Mouse (Mus musculus) CD4-positive, CD25-positive, alpha-beta regulatory T cell (primary cell): Measurements from ENCODE around the gene Olfr917. TPM values are rescaled to one million over a fixed set of nuclear protein-coding genes. Genes with fewer than 3 reads are reported as not detected.

Experiments used
- polyA plus RNA-seq: library from polyadenylated mRNA; unstranded; fragments of 100-300 nt; shearing (Covaris generic); gene quantifications from one replicate; pipeline ENCODE4 v1.2.1, GENCODE M21; 2017

Olfr917 gene
- not detected for polyA plus RNA-seq

DNA sequence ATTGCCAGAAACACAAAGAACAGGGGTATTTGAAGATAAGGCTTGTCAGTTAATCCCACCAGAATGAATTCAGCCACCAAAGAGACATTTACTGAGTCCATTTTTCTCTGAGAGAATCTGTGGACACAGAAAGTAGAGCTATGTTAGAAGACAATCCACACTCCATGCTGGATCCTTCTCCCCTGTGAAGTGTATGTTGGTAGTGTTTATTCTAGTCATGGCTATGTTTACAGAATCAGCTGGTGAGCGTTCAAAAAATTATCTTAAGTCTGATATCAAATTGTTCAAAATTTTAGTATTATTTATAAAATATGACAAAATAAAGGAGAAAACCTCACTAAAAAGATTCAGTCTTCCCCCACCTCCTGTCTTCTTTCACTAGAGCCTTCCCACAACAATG is at the start of gene Olfr917:
Gene Olfr917, minus strand, starts transcription at position 101 of the 400 bp plus-strand sequence.

GRCm38 (mm10) chr9:38674501-38674900 is 8.9 kb upstream of the Olfr917 start, which contains the start of gene Olfr918:
Gene Olfr918, minus strand, starts transcription at chr9:38674601.

GRCm38 (mm10) chr9:38659775-38660174 is 5.9 kb downstream of the Olfr917 start, which contains the start of gene Olfr916:
Gene Olfr916, minus strand, starts transcription at chr9:38659875.

Other genes with a start within 250 kb of the Olfr917 start
- gene Olfr901, start 236.4 kb downstream of the Olfr917 start, polyA plus RNA-seq, result not detected
- gene Olfr902, start 218.2 kb downstream of the Olfr917 start, polyA plus RNA-seq, result not detected
- 0.07 TPM for gene Olfr904, start 202.7 kb downstream of the Olfr917 start, polyA plus RNA-seq
- gene Olfr905, start 194.7 kb downstream of the Olfr917 start, polyA plus RNA-seq, result 0.14 TPM
- not detected for gene Olfr906, start 178.8 kb downstream of the Olfr917 start, polyA plus RNA-seq
- not detected for gene Olfr907, start 170.0 kb downstream of the Olfr917 start, polyA plus RNA-seq
- gene Olfr911-ps1, start 144.3 kb downstream of the Olfr917 start, polyA plus RNA-seq, result not detected
- not detected for gene Olfr910, start 128.0 kb downstream of the Olfr917 start, polyA plus RNA-seq
- 0.08 TPM for gene Olfr912, start 85.7 kb downstream of the Olfr917 start, polyA plus RNA-seq
- gene Olfr913, start 73.1 kb downstream of the Olfr917 start, polyA plus RNA-seq, result not detected
- gene Olfr914, start 60.7 kb downstream of the Olfr917 start, polyA plus RNA-seq, result not detected
- gene Olfr916, start 6.0 kb downstream of the Olfr917 start, polyA plus RNA-seq, result 0.08 TPM
- not detected for gene Olfr918, start 8.8 kb upstream of the Olfr917 start, polyA plus RNA-seq
- not detected for gene Olfr919, start 37.8 kb upstream of the Olfr917 start, polyA plus RNA-seq
- 40.3 TPM for gene Vwa5a, start 52.4 kb upstream of the Olfr917 start, polyA plus RNA-seq
- gene Olfr920, start 86.5 kb upstream of the Olfr917 start, polyA plus RNA-seq, result 0.10 TPM
- gene Olfr921, start 107.2 kb upstream of the Olfr917 start, polyA plus RNA-seq, result 0.06 TPM
- gene Olfr922, start 148.8 kb upstream of the Olfr917 start, polyA plus RNA-seq, result not detected
- 0.24 TPM for gene Olfr923, start 160.7 kb upstream of the Olfr917 start, polyA plus RNA-seq
- gene Olfr924, start 178.6 kb upstream of the Olfr917 start, polyA plus RNA-seq, result not detected
- gene Olfr26, start 189.2 kb upstream of the Olfr917 start, polyA plus RNA-seq, result not detected
- not detected for gene Olfr926, start 211.3 kb upstream of the Olfr917 start, polyA plus RNA-seq